Mouse (Mus musculus): ENCODE data around the gene Lrfn1. TPM values are rescaled to one million over a fixed set of nuclear protein-coding genes. Genes with fewer than 3 reads are reported as not detected.

The Lrfn1 gene
- total RNA-seq, 2 experiments from 2014 or later: 0.66 to 1.0 TPM

DNA sequence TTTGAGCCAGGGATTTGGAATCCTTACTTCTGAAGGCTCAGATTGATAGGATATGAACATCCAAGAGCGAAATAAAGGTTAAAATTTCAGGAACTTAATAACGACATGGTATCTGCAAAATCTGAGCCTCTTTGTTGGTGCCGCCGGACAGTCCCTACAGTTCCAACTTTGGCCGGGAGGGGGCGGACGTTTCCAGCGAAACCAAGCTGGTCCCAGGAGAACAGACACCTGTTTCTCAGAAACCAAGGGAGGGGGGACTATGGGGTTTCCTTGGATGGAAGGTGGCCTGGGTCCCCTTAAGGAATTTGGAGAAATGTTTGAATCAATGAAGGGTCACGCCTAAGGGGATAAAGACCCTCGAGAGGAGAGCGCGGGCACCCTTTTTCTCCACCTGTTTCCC lies 5.3 kb upstream of the Lrfn1 start:
- 0 out of 2 replicates have a peak, but pooled peaks have one; percentile 31 for ATAC-seq (ENCODE audit: poor library complexity, severe bottlenecking)

DNA sequence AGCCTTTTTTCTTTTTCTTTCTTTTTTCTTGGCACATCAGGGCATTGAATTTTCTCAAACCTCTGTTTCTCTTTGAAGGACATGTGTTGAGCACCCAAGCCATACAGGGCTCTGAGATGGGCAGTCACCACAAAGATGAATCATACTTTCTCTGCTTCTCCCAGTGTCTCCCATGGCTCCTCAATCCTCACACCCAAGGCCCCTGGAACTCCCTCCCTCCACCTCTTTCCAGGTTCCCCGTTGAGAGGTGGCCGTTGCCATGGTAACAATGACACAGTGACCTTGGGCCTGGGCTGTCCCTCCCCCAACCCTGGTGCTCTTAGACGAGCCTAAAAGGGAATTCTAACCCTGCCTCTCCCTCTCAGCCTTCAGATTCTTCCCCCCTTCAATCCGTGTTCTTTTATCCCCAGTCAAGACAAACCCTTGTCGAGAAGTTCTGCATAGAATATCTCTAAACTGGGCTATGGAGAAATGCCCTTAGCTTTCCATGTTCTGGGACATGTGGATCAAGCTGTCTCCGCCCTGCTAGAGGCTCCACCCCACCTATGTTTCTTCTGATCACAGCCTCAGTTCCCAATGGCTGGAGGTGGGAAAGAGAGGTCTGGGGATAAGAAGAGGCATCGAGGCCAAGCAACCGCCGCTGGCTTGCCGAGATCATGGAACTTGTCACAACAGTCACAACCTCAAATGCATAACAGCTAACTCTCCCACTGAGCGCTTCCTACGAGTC lies 4.5 kb upstream of the Lrfn1 start:
- ATAC-seq (ENCODE audit: poor library complexity, severe bottlenecking): no peak

DNA sequence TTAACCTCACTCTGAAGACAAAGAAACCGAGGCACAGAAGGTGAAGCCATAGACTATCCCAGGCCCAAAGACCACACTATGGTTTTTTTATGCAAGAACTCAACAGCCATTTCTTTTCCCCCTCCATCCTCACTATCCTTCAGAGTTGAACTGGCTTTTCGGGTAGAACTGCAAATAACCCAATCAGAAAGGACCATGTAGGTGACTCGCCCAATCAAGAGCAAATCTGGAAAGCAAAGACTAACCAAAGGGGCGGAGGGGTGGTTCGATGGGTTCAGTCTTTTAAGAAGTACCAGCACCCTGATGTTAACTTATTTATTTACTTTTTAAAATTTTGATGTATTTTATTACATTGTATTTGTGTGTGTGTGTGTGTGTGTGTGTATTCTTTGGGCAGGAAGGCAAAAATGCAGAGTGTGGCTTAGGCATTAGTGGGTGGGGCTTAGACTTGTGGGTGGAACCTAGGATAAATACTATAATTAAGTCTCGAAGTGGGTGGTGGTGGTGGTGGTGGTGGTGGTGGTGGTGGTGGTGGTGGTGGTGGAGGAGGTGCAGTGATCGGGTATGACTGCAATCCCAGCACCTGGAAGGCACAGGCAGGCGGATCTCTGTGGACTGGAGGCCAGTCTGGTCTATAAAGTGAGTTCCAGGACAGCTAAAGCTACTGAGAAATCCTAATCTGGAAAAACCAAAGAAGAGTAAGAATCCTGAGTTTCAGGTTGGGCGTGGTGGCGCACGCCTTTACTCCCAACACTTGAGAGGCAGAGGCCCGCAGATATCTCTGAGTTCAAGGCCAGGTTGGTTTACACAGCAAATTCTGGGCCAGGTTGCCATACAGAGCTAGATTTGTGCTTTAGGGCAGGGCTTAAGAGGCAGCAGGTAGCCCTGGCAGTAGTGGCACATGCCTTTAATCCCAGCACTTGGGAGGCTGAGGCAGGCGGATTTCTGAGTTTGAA lies 3.6 kb upstream of the Lrfn1 start:
- no peak for ATAC-seq (ENCODE audit: poor library complexity, severe bottlenecking)

DNA sequence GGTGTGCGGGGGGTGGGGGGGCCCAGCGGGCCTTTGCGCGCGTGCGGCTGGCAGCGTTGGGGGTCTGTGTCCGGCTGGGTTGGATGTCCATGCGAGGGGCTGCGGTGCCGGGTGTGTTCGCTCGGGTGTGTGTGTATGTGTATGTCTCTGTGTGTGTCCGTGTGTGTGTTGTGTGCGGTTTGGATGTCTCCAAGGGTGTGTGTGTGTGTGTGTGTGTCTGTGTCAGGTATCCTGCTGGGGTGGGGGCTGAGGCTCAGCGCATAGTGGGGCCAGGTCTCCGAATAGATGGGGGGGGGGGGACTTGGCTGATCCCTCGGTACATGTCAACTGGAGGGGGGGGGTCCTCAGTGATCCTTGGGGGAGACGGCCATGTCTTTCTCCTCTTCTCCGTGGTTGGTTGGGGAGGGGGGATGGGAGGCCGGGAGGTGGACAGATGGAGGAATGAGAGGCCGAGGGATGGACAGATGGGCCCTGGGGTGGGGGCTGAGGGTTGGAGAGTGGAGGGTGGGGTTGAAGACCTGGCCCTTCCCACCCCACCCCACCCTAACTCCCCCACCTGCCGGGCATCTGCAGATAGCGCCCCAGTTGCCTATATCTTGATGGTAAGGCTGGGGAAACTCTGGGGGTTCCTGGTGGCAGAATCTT lies 703 bp downstream of the Lrfn1 start:
- no peak for ATAC-seq (ENCODE audit: poor library complexity, severe bottlenecking)

DNA sequence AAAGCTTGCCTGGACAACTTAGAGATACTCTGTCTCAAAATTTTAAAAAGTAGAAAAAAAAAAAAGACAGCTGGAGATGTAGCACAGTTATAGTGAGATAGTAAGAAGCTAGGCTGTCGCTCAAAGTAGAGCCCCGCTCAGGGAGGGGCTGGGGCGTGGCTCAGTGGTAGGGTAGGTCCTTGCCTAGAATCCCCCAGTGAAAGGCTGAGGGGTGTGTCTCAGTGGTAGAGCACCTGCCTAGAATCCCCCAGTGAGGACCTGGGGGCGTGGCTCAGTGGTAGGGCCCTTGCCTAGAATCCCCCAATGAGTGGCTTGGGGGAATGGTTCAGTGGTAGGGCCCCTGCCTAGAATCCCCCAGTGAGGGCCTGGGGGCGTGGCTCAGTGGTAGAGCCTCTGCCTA lies 8.6 kb downstream of the Lrfn1 start:
- ATAC-seq (ENCODE audit: poor library complexity, severe bottlenecking): no peak

DNA sequence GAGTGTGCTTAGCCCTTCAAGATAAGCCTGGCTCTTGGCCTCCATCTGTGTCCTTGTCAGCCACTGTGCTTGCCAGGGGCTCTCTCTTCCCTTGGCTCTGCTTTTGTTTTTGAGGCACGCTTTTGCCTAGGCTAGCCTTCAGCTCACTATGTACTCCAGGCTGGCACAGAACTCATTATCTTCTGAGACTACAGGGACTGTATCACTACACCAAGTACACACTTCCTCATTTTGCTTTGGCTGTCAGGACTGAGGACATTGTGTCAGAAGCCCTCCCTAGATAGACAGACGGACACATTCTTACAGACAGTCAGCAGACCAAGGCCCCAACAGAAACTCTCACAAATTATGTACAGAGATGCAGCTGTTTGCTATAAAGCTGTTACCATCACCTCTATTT lies 11.0 kb downstream of the Lrfn1 start:
- peak; percentile 39; the same call in 1 of the 2 replicates for ATAC-seq (ENCODE audit: poor library complexity, severe bottlenecking)

DNA sequence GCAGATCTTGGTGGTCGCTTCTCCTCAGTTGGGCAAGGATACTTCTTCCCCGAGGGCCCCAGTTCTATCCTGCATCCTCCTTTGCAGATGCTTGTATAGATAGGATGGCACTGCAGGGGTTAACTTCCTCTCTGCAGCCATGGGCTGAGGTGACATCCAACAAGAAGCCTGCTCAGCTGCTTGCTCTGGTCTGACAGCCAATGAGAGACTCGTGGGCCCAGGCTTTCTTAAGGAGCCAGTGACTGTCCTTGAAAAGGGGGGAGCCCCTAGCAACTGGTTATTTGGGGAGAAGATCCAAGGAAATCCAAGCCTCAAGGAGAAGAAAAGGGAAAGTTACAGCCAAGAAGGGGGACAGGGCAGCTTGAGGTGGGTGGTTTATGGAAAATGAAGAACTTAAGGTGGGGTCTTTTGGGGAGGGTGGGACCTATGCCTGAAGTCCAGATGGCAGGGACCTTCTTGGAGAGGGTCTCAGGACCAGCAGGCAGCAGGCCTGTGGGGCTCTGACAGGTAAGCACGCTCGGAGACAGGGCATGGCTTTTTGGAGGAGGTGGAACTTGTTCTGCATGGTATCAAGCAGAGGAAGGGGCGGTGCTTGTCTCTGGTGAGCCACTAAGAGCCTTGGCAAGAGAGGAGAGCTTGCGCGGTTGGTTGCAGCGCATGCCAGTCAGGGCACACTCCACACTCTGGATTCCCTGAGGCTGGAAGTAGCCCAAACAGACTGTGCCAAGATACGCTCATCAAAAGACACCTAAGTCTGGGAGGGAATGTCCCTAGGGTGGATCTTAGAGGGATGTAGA lies 12.8 kb downstream of the Lrfn1 start:
- 0 out of 2 replicates have a peak, but pooled peaks have one; percentile 24 for ATAC-seq (ENCODE audit: poor library complexity, severe bottlenecking)

DNA sequence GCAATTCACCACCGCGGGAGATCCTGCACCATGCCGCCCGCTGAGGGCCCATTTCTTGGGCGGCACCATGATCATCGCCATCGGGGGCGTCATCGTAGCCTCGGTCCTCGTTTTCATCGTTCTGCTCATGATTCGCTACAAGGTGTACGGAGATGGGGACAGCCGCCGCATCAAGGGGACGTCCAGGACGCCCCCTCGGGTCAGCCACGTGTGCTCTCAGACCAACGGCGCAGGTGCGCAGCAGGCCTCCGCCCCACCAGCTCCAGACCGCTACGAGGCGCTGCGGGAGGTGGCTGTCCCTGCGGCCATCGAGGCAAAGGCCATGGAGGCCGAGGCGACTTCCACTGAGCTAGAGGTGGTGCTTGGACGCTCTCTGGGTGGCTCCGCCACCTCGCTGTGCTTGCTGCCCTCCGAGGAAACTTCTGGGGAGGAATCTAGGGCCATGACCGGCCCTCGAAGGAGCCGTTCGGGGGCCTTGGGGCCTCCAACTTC lies 15.0 kb downstream of the Lrfn1 start:
- no peak for ATAC-seq (ENCODE audit: poor library complexity, severe bottlenecking)

DNA sequence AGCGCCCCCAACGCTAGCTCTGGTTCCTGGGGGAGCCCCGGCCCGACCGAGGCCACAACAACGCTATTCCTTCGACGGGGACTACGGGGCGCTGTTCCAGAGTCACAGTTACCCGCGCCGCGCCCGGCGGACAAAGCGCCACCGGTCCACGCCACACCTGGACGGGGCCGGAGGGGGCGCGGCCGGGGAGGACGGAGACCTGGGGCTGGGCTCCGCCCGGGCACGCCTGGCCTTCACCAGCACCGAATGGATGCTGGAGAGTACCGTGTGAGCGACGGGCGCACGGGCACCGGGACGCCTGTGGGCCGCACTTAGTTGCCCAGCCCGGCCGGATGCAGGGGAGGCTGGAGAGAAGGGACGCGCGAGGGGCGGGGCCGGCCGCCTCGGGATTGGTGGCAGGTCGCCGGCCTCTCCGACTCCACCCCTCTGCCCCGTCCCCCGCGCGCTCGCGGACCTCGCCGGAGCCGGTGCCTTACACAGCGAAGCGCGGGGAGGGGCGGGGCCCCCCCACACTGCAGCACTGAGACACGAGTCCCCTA lies 15.5 kb downstream of the Lrfn1 start:
- peak; percentile 88 for ATAC-seq (ENCODE audit: poor library complexity, severe bottlenecking)

DNA sequence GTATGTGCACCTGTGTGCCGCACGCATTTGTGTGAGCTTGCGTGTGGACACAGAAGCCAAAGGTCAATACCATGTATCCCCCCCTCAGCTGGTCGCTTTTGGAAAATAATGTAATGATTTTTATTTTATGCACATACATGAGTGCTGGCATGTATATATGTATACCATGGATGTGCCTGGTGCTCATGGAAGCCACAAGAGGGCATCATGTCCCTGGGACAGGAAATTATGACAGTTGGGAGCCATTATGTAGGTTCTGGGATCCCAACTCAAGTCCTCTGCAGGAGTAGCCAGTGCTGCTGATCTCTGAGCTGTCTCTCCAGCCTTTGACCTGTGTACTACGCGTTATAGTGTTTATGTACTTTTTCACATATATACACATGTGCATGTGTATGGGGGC lies 24.4 kb downstream of the Lrfn1 start:
- ATAC-seq (ENCODE audit: poor library complexity, severe bottlenecking): no peak

DNA sequence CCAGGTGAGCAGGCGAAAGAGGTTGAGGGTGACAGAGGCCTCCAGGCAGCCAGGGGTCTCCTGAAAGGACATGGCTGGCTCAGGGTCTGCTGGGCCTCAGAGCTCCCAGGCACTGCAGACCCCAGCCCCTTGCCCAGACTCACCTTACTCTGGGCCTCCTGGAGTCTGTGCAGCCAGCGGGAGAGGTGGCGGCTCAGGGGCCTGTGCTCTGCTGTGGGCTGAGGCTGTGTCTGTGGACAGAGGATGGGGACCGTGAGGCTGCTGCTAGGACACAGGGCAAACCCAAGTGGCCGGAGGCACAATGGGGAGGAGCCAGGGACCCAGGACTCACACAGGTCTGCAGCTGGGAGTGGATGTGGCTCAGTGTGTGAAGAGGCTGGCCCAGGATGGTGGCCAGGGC lies 25.6 kb downstream of the Lrfn1 start:
- no peak for ATAC-seq (ENCODE audit: poor library complexity, severe bottlenecking)

DNA sequence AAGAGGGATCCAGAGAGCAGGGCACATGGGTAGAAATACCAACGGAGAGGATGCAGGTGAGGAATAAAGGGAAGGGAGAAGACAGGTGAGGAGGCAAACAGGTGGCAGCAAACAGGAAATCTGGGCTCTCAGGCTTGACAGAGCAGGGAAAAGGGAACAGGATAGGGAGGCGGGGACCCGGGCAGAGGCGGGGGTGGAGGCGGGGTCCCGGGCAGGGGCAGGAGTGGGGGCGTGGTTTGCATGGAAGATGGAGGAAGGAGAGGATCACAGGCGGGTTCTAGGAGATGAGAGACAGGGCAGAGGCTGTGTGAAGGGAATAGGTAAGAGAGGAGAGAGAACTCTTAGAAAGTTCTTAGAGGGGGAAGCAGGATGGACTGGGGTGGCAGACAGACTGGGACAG lies 27.1 kb downstream of the Lrfn1 start:
- ATAC-seq (ENCODE audit: poor library complexity, severe bottlenecking): no peak

DNA sequence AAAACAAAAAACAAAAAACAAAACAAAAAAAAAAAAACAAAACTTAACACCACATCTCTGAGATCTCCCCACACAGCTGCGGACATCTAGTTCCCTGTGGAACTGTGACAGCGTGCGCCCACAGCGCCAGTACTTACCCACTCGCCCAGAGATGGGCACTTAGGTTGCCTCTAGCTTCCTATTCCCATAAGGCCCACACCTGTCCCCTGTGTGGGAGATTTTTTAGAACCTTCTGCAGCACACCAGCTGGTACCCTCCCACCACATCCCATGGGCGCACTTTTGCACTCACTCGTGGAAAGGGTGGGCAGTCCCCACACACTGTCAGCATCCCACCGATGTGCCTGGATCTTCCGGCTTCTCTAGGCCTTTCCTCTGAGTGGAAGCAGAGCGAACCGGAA lies 31.1 kb downstream of the Lrfn1 start:
- no peak for ATAC-seq (ENCODE audit: poor library complexity, severe bottlenecking)

DNA sequence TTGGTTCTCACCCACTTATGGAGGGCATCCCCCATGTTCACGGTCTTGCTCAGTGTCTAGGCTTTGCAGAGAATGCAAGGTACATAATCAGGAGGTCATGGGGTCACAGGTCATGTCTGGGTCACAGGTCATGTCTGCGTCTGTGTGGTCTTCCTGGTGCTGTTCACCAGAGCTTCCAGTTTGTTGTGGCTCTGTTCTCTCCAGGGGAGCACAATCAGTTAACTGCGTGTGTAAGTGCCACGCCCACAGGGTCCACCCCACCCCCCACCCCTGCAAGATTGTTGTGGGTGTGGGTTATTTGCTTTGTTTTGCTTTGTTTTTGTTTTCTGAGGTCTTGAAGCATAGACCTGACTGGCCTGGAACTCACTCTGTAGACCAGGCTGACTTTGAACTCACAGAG lies 32.4 kb downstream of the Lrfn1 start:
- no peak for ATAC-seq (ENCODE audit: poor library complexity, severe bottlenecking)

DNA sequence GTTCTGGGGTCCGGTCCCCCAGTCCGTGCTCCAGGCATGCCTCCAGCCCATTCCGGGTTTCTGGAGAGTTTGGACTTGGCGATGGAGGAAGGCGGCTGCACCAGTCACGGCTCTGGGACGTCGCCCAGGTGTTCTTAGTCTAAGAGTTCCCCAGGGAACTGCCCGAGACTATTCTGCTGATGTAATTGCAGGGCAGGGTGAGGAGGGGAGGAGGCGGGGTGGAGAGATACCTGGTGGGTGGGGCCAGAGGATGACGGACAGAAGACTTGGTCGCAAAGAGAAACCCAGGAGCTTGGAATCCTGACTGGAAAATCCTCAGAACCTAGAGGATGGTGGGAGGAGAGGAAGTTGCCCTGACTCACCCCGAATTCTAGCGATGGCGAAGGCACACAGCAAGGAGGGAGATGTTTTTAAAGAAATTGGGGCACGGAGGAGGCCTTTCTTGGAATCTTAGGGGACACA lies 36.3 kb downstream of the Lrfn1 start:
- no peak for ATAC-seq (ENCODE audit: poor library complexity, severe bottlenecking)

DNA sequence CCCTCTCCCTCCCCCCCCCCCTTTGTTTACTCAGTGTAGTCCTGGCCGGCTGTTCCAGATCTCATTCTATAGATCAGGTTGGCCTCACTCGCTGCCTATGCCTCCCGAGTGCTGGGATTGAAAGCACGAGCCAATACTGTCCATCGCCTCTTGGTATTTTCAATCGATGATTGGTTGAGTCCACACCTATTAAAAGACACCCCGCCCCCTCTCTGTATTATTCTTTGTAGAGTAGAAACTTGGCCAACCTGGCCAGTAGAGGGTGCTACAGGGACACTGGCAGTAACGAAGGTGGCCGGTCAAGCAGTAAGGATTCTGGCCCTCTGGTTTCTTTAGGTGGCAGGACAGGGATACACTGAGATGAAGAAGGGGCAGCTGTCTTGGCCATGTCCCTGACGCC lies 38.6 kb downstream of the Lrfn1 start:
- peak; percentile 74 for ATAC-seq (ENCODE audit: poor library complexity, severe bottlenecking)

DNA sequence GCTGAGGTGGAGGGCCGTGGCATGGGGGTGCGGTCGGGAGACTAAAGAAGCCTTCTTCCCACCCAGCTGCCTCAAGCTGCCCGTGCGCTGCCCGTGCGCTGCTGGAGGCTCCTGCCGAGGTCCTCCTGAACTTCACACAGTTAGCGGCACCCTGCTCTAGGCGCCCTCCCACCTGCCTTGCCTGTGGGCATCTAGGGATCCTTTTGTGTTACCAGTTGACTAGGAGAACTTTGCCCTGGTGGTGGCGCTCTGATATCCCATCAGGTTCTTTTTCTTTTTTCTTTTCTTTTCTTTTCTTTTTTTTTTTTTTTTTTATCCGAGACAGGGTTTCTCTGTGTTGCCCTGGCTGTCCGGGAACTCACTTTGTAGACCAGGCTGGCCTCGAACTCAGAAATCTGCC lies 39.1 kb downstream of the Lrfn1 start:
- ATAC-seq (ENCODE audit: poor library complexity, severe bottlenecking): no peak

DNA sequence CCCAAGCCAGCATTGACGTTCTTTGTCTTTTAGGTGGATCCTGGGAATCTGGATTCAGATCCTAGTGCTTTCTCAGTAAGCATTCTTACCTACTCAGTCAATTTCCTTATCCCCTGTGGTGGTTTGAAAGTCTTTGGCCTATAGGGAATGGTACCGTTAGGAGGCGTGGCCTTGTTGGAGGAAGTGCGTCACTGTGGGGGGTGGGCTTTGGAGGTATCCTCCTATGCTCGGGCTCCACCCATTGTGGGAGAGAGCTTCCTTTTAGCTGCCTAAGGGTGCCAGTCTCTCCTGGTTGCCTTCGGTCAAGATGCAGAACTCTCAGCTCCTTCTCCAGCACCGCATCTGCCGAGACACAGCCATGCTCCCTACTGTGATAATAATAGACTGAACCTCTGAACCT lies 40.5 kb downstream of the Lrfn1 start:
- ATAC-seq (ENCODE audit: poor library complexity, severe bottlenecking): no peak

DNA sequence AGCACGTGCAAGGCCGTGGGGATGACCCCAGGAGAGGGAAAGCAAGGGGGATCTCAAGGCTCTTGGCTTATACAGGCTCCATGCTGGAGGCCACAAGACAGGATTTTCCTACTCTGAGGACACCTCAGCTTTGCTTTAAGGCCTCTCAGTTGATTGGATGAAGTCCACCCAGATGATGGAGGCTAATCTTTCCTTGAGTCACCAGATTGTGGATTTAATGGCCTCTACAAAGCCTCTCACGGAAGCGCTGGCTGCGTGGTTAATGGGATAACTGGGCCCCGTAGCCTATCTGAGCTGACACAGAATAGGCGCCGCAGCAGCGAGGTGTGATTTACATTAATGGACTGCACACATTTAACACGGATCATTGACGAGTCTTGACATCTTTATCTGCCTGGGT lies 43.6 kb downstream of the Lrfn1 start:
- no peak for ATAC-seq (ENCODE audit: poor library complexity, severe bottlenecking)

DNA sequence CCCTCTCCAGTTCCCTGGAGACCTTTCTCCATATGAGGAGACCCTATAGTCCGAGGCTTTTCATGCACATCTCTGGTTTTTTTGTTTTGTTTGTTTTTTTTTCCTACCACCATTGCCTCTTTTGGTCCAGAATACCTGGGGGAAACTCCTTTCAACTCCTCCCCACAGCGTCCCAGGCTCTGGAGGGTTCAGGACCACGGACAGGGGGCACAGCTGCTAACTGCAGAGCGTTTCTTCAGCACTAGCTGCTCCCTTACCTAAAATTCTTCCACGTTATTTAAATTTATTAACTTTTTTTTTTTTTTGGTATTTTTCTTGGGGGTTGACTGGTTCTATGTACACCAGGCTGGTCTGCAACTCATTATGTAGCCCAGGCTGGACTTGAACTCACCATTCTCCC lies 53.8 kb downstream of the Lrfn1 start:
- no peak for ATAC-seq (ENCODE audit: poor library complexity, severe bottlenecking)

Data from megakaryocyte, adult 5-6 weeks (primary cell).